Mouse (Mus musculus): ENCODE measurements at regions not wholly inside any gene's neighbourhood (a gene's known extent, or its start where the extent isn't known, plus 50 kb on each side); places are given as distances from the start of the nearest gene placed in this dataset.
"Not testable (repeated sequence)": the region's sequence is repeated elsewhere in the genome, so short reads cannot be mapped to it uniquely, and the experiment has no call there.

GRCm38 (mm10) chr17:15620746-15621694 is 56.9 kb upstream of the Prdm9 start:
- no peak for DNase-seq (ENCODE audit: low spot score in 2 of 2)
- intact Hi-C loops (cut with DNase I) = loop anchor here (10.0 kb wide), 1 partner anchor 154 kb away; no protein-coding TSS in a partner anchor

- intact Hi-C loops (cut with DNase I) = loop anchor here (1.0 to 10.0 kb wide), 3 partner anchors 98 to 152 kb away; no protein-coding TSS in a partner anchor
- peak; percentile 16 to 37 for DNase-seq (ENCODE audit: low spot score in 2 of 2)
Measured at GRCm38 (mm10) chr17:15622913-15623312, 58.8 kb upstream of the Prdm9 start.

GRCm38 (mm10) chr17:15630792-15631191 is 66.6 kb upstream of the Prdm9 start:
- intact Hi-C loops (cut with DNase I) = no loop called here
- no peak for DNase-seq (ENCODE audit: low spot score in 2 of 2)

GRCm38 (mm10) chr17:15631626-15632025 is 67.5 kb upstream of the Prdm9 start:
- intact Hi-C loops (cut with DNase I) = no loop called here
- no peak for DNase-seq (ENCODE audit: low spot score in 2 of 2)

- DNase-seq (ENCODE audit: low spot score in 2 of 2) = no peak
- intact Hi-C loops (cut with DNase I) = no loop called here
Measured at GRCm38 (mm10) chr17:15632090-15632489, 67.9 kb upstream of the Prdm9 start.

GRCm38 (mm10) chr17:15639111-15639865 is 65.5 kb upstream of the Chd1 start:
- DNase-seq (ENCODE audit: low spot score in 2 of 2); intact Hi-C loops (cut with DNase I): not testable (repeated sequence)

GRCm38 (mm10) chr17:15640776-15641175 is 64.0 kb upstream of the Chd1 start:
- no peak for DNase-seq (ENCODE audit: low spot score in 2 of 2)
- intact Hi-C loops (cut with DNase I) = no loop called here

GRCm38 (mm10) chr17:15641764-15642163 is 63.0 kb upstream of the Chd1 start:
- intact Hi-C loops (cut with DNase I) = no loop called here
- no peak for DNase-seq (ENCODE audit: low spot score in 2 of 2)

- intact Hi-C loops (cut with DNase I) = no loop called here
- no peak for DNase-seq (ENCODE audit: low spot score in 2 of 2)
Measured at GRCm38 (mm10) chr17:15646768-15647167, 58.0 kb upstream of the Chd1 start.

- DNase-seq (ENCODE audit: low spot score in 2 of 2) = no peak
- intact Hi-C loops (cut with DNase I) = no loop called here
Measured at GRCm38 (mm10) chr17:15650089-15650742, 54.6 kb upstream of the Chd1 start.

- intact Hi-C loops (cut with DNase I) = no loop called here
- no peak for DNase-seq (ENCODE audit: low spot score in 2 of 2)
Measured at GRCm38 (mm10) chr17:15651869-15652268, 52.9 kb upstream of the Chd1 start.
